Mouse (Mus musculus) megakaryocyte, embryonic 14.5 days (primary cell): ENCODE data around the gene Sds.

Experiments used
- FLI1 ChIP-seq: IDR thresholded peaks from 2 replicates; pipeline ENCODE4 v1.6.1; 2012; ENCODE audit warnings: low read length, inconsistent platforms, mixed read lengths
- GATA1 ChIP-seq: IDR thresholded peaks from 3 replicates; pipeline ENCODE4 v1.6.1; 2012; ENCODE audit warnings: mixed read lengths, low read length, inconsistent platforms, borderline replicate concordance

- TF ChIP-seq FLI1 (no peak), GATA1 (no peak)
Observed at GRCm38 (mm10) chr5:120431649-120432485, 44.5 kb upstream of the Sds start, which contains the start of gene Lhx5.
